Mouse (Mus musculus) intestine, embryonic 14.5 days (tissue): ENCODE results near the gene Zfand3. TPM values are rescaled to one million over a fixed set of nuclear protein-coding genes. Genes with fewer than 3 reads are reported as not detected.

Experiments used
- ATAC-seq: fragments of 200-750 bp; cut with Nextera tagmentation; replicated peaks from 2 replicates; pipeline ENCODE4 v1.8.0; 2017; ENCODE audit warnings: low read depth, moderate number of reproducible peaks, moderate TSS enrichment, moderate library complexity; ENCODE audit not compliant: low FRiP score, low TSS enrichment
- DNase-seq: peaks from one replicate; pipeline ENCODE4 v3.0.0-alpha.2; 2018; ENCODE audit warnings: low spot score
- H3K27ac ChIP-seq: fragments of 300-500 bp; sonication (generic); 2 replicates; pipeline ENCODE4 v1.5.1; 2014; ENCODE audit warnings: low read depth, mild to moderate bottlenecking, control low read depth
- H3K27me3 ChIP-seq: fragments of 300-500 bp; sonication (generic); replicated peaks from 2 replicates; pipeline ENCODE4 v1.6.1; 2014; ENCODE audit warnings: low read length, control low read depth; ENCODE audit not compliant: control insufficient read depth, insufficient read depth
- H3K36me3 ChIP-seq: fragments of 300-500 bp; sonication (generic); 2 replicates; pipeline ENCODE4 v1.6.1; 2014; ENCODE audit warnings: low read length, control low read depth; ENCODE audit not compliant: control insufficient read depth, insufficient read depth
- H3K4me1 ChIP-seq: fragments of 300-500 bp; sonication (generic); replicated peaks from 2 replicates; pipeline ENCODE4 v1.6.1; 2014; ENCODE audit warnings: low read length, control low read depth, mixed read lengths; ENCODE audit not compliant: control insufficient read depth, insufficient read depth
- H3K4me2 ChIP-seq: fragments of 300-500 bp; sonication (generic); 2 replicates; pipeline ENCODE4 v1.6.1; 2014; ENCODE audit warnings: low read length
- H3K4me3 ChIP-seq: fragments of 300-500 bp; sonication (generic); 2 replicates; pipeline ENCODE4 v1.5.1; 2014; ENCODE audit warnings: low read depth, low read length, control low read depth, mixed read lengths
- H3K9ac ChIP-seq: fragments of 300-500 bp; sonication (generic); 2 replicates; pipeline ENCODE4 v1.6.1; 2014; ENCODE audit warnings: mild to moderate bottlenecking, low read length
- H3K9me3 ChIP-seq: fragments of 300-500 bp; sonication (generic); 2 replicates; pipeline ENCODE4 v1.6.1; 2016; ENCODE audit warnings: low read length, control low read depth; ENCODE audit not compliant: control insufficient read depth
- WGBS: fragments of 180-500 bp; shearing (Covaris S2); extraction: QIAGEN DNeasy Blood & Tissue Kit; methylation state at CpG from one replicate; pipeline ENCODE4 v1.1.7; 2014; 5-methylcytosine and 5-hydroxymethylcytosine counted together
- polyA plus RNA-seq: library from polyadenylated mRNA; unstranded; fragments of >200 nt; fragmentation: Nextera tagmentation; extraction: Ambion mirVana; gene quantifications from 2 replicates; pipeline ENCODE4 v1.2.1, GENCODE M21; 2014

Gene Zfand3
- polyA plus RNA-seq, 1 experiment from 2014 or later, result 40.9 TPM

DNA sequence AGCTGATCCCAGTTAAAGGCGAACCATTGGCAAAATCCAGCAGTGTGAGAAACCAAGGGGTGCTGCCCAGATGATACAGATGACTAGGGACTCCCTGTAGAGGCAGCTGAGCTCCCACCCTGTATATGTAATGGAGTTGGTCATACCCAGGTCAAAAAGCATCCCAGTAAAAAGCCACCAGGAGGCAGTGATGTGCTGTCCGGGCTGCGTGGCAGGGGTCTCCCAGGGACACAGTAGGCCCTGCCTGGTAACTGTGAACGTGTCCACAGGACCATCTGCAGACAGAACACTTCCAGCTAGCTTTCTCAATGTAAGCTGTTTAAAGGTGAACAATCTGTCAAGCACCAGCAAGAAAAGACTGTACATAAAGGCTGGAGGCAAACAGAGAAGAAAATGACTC is 228.2 kb downstream of the Zfand3 start:
- peaks cover 12% of the 10 kb centered on the region; the same call in 1 of the 2 replicates for H3K4me1 ChIP-seq
- H3K9ac ChIP-seq, result no peak overlapping the region
- WGBS, result 59% methylated on average over 4 of the region's 4 CpGs
- H3K4me3 ChIP-seq, result no peak overlapping the region
- ATAC-seq, result no peak
- no peak overlapping the region for H3K27ac ChIP-seq
- no peak overlapping the region for H3K4me2 ChIP-seq
- H3K9me3 ChIP-seq, result no peaks in the 10 kb centered on the region
- H3K27me3 ChIP-seq, result no peaks in the 10 kb centered on the region
- DNase-seq, result no peak
- H3K36me3 ChIP-seq, result no peaks in the 10 kb centered on the region

DNA sequence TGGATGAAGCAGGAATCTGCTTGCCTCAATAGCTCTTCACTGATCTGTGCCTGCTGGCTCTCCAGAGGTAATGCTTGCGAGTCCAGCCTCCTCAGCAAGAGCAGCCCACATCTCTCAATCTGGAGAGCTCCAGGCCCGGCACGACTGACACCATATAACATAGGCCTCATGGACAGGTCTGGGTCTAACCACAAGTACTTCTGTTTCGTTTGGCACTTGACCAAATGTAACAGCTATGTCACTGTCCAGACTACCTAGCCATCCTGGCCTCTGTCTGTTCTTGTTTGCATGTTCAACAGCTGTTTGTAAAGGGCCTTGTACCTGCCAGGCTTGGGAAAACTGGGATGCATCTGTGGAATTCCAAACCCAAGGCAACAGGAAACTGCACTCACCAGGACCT is 230.8 kb downstream of the Zfand3 start:
- H3K4me3 ChIP-seq, result no peak overlapping the region
- ATAC-seq (no peak), DNase-seq (no peak)
- no peak overlapping the region for H3K9ac ChIP-seq
- peaks cover 6% of the 10 kb centered on the region; the same call in 1 of the 2 replicates for H3K4me1 ChIP-seq
- 39% methylated on average over 4 of the region's 4 CpGs for WGBS
- no peaks in the 10 kb centered on the region for H3K9me3 ChIP-seq
- H3K4me2 ChIP-seq, result no peak overlapping the region
- no peaks in the 10 kb centered on the region for H3K36me3 ChIP-seq
- H3K27me3 ChIP-seq, result no peaks in the 10 kb centered on the region
- H3K27ac ChIP-seq, result no peak overlapping the region

DNA sequence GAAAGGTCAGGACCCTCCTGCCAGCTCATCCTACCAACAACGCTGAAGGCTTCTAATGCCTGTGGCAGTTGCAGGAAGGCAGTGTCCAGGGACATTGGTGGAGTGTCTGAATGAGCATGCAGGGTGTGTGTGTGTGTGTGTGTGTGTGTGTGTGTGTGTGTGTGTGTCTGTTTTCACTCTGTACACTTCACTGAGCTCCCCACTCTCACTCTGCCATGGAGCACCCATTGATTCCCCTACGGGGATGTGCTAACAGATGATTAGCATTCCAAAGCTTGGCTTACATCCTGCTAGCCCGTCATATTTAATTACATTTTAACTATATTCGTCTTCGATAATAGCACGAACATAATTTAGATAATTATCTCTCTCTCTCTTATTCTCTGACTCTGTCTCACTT is 232.1 kb downstream of the Zfand3 start:
- H3K4me1 ChIP-seq, result 0 out of 2 replicates have a peak, but pooled peaks cover 3% of the 10 kb centered on the region
- ATAC-seq, result no peak
- H3K9ac ChIP-seq, result no peak overlapping the region
- no peak for DNase-seq
- no peaks in the 10 kb centered on the region for H3K36me3 ChIP-seq
- H3K4me3 ChIP-seq, result no peak overlapping the region
- H3K4me2 ChIP-seq, result no peak overlapping the region
- no peaks in the 10 kb centered on the region for H3K27me3 ChIP-seq
- H3K9me3 ChIP-seq, result no peaks in the 10 kb centered on the region
- WGBS, result 75% methylated on average over 6 of the region's 6 CpGs
- no peak overlapping the region for H3K27ac ChIP-seq

DNA sequence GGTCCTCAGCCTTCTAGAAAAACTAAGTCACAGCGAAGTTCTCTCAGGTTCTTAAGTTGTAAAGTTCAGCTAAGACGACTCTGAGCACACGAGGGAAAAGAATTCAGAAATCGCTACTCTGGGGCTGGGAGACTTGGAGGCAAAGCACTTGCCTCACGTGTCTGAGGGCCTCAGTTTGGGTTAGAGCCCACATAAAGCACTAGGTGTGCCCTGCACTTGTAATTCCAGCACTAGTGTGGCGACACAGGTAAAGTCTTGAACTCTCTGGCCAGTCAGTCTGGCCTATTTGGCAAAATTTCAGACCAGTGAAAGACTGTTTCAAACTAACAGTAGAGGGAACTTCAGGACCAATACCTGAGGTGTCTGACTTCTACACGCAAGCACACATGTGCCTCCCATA is 233.1 kb downstream of the Zfand3 start:
- H3K9ac ChIP-seq, result no peak overlapping the region
- H3K4me1 ChIP-seq, result 0 out of 2 replicates have a peak, but pooled peaks cover 3% of the 10 kb centered on the region
- no peak overlapping the region for H3K4me3 ChIP-seq
- H3K9me3 ChIP-seq, result no peaks in the 10 kb centered on the region
- H3K36me3 ChIP-seq, result no peaks in the 10 kb centered on the region
- 89% methylated on average over 7 of the region's 7 CpGs for WGBS
- ATAC-seq (no peak), DNase-seq (no peak)
- H3K27ac ChIP-seq, result no peak overlapping the region
- no peak overlapping the region for H3K4me2 ChIP-seq
- H3K27me3 ChIP-seq, result no peaks in the 10 kb centered on the region

DNA sequence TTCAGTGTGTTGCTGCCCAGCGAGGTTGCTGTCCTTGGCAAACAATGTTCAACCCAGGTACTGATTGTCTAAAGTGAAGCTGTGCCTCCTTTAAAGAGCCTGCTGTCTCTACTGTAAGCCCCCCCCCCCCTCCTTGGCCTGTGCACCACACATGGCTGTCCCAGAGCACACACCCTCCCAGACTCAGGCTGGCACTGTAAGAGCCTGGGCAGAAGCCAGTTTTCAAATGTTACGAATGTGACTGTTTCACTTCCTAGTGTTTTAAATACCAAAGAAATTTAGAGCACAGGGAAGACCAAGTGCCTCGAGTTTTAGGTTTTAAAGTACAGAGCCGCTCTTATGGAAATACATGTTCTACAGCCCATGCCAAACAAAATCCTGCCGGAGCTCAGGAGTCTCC is 234.9 kb downstream of the Zfand3 start:
- H3K4me2 ChIP-seq, result no peak overlapping the region
- H3K27me3 ChIP-seq, result no peaks in the 10 kb centered on the region
- H3K27ac ChIP-seq, result no peak overlapping the region
- peaks cover 8% of the 10 kb centered on the region; the same call in 1 of the 2 replicates for H3K4me1 ChIP-seq
- no peak overlapping the region for H3K9ac ChIP-seq
- ATAC-seq, result no peak
- no peak overlapping the region for H3K4me3 ChIP-seq
- WGBS, result 73% methylated on average over 5 of the region's 5 CpGs
- DNase-seq, result no peak
- no peaks in the 10 kb centered on the region for H3K9me3 ChIP-seq
- no peaks in the 10 kb centered on the region for H3K36me3 ChIP-seq

DNA sequence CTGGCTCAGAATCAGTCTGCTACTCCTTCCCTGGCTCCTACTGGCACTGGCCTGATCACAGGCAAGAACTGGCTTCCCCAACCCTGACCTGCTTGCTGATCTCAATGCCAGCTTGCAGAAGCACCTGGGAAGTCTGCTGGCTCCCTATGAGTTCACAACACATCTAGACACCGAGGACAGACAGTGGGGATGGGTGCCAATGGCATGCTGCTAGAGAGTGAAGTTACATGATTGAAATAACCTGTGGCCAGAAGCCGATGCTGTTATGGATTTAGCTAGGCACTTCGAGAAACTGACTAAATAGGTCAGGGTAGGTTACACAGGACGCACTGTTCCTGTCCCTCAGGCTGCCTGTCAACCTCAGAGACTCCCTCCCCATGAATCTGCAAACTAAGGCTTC is 236.1 kb downstream of the Zfand3 start:
- Histone ChIP-seq H3K36me3 (no peaks in the 10 kb centered on the region), H3K27me3 (no peaks in the 10 kb centered on the region), H3K9me3 (no peaks in the 10 kb centered on the region), H3K4me1 (peaks cover 18% of the 10 kb centered on the region), H3K27ac (no peak overlapping the region), H3K4me3 (no peak overlapping the region), H3K4me2 (no peak overlapping the region), H3K9ac (no peak overlapping the region)
- ATAC-seq, result no peak
- no peak for DNase-seq
- 83% methylated on average over 4 of the region's 4 CpGs for WGBS

DNA sequence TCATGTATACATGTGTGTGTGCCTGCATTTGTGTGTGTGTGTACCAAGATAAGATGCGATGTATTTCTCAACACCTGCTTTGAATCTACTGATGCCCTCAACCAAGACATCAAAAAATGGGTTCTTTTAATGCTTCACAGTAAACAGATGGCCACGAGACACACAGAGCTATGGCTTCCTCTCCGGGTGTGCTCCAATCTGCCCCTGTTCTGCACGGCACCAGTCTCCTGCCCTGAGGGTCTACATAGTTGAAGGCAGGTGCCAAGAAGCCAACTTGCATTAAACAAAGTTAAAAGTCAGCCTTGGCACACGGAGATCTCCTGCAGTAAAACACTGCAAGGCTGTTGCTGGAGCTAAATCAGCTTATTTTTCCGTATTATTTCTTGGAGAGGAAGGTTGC is 236.5 kb downstream of the Zfand3 start:
- Histone ChIP-seq H3K27me3 (no peaks in the 10 kb centered on the region), H3K36me3 (no peaks in the 10 kb centered on the region), H3K27ac (no peak overlapping the region), H3K4me3 (no peak overlapping the region), H3K4me2 (no peak overlapping the region), H3K9ac (no peak overlapping the region), H3K4me1 (peaks cover 18% of the 10 kb centered on the region), H3K9me3 (no peaks in the 10 kb centered on the region)
- WGBS, result 82% methylated on average over 6 of the region's 6 CpGs
- ATAC-seq (no peak), DNase-seq (no peak)

DNA sequence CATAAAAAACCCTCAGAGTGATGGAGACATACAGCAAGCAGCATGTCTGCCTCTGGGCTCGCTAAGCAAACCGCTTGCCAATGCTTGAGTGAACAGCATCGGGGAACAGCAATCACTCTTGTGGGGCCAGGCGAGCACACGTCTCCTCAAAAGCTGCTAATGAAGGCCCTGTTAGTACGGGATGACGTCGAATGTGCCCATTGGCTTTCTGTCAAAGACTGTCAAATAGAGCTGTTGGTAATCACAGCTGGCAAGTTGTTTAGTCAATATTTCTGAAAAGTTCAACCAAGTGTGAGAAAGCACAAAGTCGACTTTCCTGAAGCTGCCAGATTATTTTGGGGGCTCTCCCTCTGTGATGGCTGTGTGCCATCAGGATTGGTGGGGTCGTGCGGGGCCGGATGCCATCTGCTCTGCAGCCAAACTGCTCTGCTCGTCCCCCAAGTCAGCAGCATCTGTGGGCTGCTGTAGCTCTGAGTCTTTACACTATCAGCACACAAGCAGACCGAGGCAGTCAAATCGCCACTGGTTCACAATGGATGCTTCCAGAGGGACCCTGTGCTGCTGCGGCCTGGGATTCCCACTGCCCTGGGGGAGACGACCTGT is 237.3 kb downstream of the Zfand3 start:
- Histone ChIP-seq H3K4me2 (no peak overlapping the region), H3K4me3 (no peak overlapping the region), H3K27ac (no peak overlapping the region), H3K36me3 (no peaks in the 10 kb centered on the region), H3K27me3 (no peaks in the 10 kb centered on the region), H3K9ac (no peak overlapping the region), H3K4me1 (peaks cover 18% of the 10 kb centered on the region), H3K9me3 (no peaks in the 10 kb centered on the region)
- WGBS, result 75% methylated on average over 17 of the region's 17 CpGs
- ATAC-seq, result no peak
- no peak for DNase-seq

DNA sequence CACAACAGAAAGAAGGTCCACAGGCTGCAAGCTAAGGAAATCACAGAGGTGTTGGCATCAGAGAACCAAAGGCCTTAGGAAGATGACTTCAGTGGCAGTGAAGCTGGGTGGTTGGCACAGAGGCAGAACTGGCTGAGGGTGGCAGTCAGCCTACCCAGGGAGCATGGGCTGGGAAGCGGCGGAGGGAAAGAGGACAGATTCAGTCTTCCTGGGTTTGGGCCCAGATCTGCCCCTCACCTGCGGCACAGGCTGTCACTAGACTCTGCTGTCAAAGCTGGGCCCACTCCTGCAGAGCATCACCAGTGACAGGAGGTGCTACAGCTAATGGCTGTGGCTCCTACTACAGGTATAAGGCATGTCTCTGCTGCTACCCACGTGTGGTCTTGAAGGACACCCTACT is 238.1 kb downstream of the Zfand3 start:
- Histone ChIP-seq H3K4me1 (peaks cover 18% of the 10 kb centered on the region), H3K4me3 (no peak overlapping the region), H3K9me3 (no peaks in the 10 kb centered on the region), H3K36me3 (no peaks in the 10 kb centered on the region), H3K4me2 (no peak overlapping the region), H3K27ac (no peak overlapping the region), H3K9ac (no peak overlapping the region), H3K27me3 (no peaks in the 10 kb centered on the region)
- ATAC-seq, result no peak
- 93% methylated on average over 4 of the region's 4 CpGs for WGBS
- no peak for DNase-seq
